Mouse (Mus musculus): Measurements from ENCODE around the gene Cpeb3.
A peak's percentile ranks its signal among the peaks of the same experiment; 100 is the strongest.
"Not testable (repeated sequence)": the region's sequence is repeated elsewhere in the genome, so short reads cannot be mapped to it uniquely, and the experiment has no call there.

The Cpeb3 gene

GRCm38 (mm10) chr19:37206641-37207302, 1.6 kb downstream of the Cpeb3 start:
- DNase-seq (ENCODE audit: low spot score), result peak; percentile 69

DNA sequence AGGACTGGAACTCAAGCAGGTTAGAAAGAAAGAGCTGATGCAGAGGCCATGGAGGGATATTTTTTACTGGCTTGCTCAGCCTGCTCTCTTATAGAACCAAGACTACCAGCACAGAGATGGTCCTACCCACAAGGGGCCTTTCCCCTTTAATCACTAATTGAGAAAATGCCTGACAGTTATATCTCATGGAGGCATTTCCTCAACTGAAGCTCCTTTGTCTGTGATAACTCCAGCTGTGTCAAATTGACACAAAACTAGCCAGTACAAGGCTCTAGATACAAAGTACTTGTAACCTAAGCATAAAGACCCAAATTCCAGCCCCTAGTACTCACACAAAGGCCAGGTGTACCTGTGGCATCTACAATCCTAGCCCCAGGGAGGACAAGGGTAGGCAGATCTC, 3.2 kb downstream of the Cpeb3 start:
- not testable (repeated sequence) for DNase-seq (ENCODE audit: low spot score)

DNA sequence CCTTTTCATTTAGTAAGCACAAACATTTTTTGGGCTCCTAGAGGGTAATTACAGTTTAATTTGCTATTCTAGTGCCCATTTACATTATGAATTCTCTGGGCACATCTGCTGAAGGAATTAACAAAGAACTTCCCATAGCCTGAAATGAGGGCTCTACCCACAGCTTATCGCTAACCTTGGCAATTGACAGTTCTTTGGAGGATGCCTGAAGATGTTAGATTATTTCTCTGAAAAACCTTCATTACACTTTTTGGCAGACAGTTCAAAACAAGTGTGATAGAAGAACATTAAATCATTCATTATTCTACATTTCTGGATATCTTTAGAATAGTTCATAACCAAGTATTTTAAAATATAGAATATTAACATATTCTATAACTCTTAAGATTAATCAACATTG, 5.0 kb downstream of the Cpeb3 start:
- no peak for DNase-seq (ENCODE audit: low spot score)

DNA sequence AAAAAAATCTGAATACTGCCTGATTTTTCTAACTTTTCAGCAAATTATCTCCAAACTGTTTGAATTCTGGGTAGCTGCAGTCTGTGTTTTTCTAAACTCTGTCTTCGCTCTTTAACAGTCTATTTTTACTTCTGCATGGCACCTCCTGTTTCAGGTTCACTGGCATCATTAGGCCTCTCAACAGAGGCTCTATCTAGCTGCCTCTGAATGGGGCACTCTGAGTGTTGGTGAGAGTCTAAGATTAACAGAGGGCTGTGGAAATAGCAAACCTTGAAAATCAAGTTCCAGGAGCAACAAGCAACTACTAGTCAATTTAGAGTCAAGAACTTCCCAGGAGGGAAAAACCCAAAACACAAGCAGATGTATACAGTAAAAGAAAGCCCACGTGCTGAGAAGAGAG, 8.5 kb downstream of the Cpeb3 start:
- DNase-seq (ENCODE audit: low spot score), result no peak

GRCm38 (mm10) chr19:37198165-37198880, 10.1 kb downstream of the Cpeb3 start:
- no peak for DNase-seq (ENCODE audit: low spot score)

DNA sequence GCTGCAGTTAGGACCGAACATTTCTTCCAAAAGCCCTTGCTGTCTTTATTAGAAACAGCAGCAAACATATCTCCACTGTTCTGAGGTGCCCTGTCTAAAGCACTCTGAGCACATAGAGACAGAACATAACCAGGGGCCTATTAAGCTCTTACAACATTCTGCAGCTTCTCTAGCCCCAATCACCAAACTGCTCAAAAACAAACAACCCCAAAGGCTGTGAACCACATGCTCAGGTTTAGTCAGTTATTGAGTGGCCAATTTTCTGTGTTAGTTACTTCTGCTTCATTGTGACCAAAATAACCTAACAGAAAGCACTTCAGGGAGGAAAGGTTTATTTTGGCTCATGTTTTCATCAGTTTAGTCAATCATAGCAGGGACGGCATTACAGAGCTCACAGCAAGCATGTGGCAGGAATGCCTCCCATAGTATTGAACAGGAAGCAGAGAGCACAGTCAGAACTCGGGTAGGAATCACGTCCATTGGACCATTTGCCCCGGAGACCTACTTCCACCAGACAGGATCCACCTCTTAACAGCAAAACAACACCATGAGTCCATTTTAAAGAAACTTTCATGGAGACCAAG, 15.8 kb downstream of the Cpeb3 start:
- no peak for DNase-seq (ENCODE audit: low spot score)

DNA sequence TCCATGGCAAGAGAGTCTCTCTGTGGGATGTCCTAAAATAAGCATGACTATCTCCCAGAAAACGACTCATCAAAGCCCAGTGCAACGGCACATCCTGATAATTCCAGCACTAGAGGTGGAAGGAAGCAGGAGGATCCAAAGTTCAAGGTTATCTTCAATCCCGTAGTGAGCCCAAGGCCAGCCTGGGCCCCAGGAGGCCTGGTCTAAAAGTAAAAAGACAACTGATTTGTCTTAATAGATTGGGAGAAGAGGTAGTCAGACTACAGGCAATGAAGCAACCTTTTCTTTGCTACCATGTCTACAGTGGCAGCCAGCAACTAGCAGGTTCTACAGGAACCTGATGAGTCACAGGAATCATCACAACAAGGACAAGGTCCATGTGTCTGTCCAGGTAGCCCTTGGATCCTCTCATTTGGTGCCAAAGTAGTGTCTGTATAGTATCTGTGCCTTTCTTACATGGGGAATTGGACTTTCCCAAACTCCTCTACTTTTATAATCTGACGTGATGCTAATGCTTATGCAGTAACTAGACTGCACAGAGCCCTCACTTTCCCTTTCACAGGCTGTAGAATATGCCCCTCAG, 19.9 kb downstream of the Cpeb3 start:
- DNase-seq (ENCODE audit: low spot score), result no peak

GRCm38 (mm10) chr19:37177819-37178708, 30.3 kb downstream of the Cpeb3 start:
- DNase-seq (ENCODE audit: low spot score), result peak; percentile 69

- no peak for DNase-seq (ENCODE audit: low spot score)
Measured at GRCm38 (mm10) chr19:37176879-37177462, 31.4 kb downstream of the Cpeb3 start.

GRCm38 (mm10) chr19:37175919-37176318, 32.5 kb downstream of the Cpeb3 start:
- no peak for DNase-seq (ENCODE audit: low spot score)

DNA sequence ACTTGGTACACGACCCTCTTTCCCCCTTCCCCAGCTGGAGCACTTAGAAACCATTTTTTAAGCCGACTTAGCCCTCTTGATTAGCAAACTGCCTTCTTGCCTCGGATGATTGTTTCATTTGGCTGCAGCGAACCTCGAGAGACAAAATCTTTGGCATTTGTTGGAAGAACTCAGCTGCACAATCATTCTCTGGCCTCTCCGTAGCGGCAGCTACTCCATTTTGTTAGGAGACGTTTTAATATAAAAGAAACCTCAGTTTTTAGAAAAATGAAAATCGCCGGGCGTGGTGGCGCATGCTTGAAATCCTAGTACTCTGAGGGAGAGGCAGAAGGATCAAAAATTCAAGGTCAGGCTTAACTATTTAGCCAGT, 33.0 kb downstream of the Cpeb3 start:
- no peak for DNase-seq (ENCODE audit: low spot score)

GRCm38 (mm10) chr19:37174716-37175435, 33.5 kb downstream of the Cpeb3 start:
- DNase-seq (ENCODE audit: low spot score), result peak; percentile 72

GRCm38 (mm10) chr19:37174116-37174715, 34.2 kb downstream of the Cpeb3 start:
- peak; percentile 88 for DNase-seq (ENCODE audit: low spot score)

DNA sequence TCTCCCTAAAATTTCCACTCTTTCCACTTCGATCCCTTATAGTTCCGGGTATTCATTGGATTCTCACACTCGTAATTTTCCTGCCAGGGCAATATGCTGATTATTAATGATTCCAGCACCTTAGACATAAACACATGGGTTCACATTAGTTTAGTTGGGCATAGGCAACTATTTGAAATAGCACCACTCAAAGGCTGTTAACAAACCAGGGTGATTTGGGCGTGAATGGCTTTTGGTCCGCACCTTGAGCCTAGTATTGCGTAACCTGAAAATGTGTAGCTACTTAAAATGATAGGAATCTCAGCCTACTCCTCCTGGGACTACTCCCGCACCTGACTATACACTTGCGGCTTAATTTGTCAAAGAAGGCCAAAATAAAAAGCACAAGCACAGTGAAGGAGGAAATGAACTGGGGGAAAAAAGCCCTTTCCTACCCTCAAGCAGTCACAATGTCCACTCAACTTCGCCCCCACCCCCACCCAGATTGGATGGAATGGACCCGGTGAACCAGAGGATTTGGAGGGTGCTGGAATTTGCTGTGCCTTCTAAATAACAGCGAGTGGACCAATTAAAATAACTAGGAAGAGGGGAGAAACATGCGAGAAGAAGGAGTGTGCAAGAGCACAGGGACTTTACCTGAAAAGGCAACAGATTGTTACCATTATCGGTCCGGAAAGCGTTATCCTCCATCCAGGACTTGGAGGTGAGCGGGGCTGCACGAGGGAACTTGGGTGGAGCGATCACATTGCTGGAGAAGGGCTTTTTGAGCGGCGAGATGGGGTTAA, 34.9 kb downstream of the Cpeb3 start:
- no peak for DNase-seq (ENCODE audit: low spot score)

- no peak for DNase-seq (ENCODE audit: low spot score)
Measured at GRCm38 (mm10) chr19:37172566-37173130, 35.8 kb downstream of the Cpeb3 start.

DNA sequence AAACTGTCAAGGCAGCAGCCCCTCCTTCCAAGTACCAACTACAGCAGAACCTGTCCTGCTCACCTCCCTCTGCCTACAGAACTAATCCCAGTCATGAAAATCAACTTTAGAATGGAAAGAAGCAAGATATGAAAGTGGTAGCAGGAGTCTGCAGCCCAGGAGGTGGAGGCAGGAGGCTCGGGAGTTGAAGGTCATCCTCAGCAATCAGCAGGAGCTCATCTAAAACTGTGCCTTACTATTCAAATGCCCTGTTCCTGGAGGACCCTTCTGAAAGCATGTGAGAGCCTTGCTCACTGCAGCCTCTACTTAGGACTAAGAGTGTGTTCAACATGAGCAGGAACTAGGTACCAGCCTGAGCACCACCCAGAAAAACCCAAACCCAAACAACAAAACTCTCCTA, 36.3 kb downstream of the Cpeb3 start:
- DNase-seq (ENCODE audit: low spot score), result no peak

- no peak for DNase-seq (ENCODE audit: low spot score)
Measured at GRCm38 (mm10) chr19:37156770-37157336, 51.5 kb downstream of the Cpeb3 start.

GRCm38 (mm10) chr19:37156040-37156439, 52.4 kb downstream of the Cpeb3 start:
- no peak for DNase-seq (ENCODE audit: low spot score)

DNA sequence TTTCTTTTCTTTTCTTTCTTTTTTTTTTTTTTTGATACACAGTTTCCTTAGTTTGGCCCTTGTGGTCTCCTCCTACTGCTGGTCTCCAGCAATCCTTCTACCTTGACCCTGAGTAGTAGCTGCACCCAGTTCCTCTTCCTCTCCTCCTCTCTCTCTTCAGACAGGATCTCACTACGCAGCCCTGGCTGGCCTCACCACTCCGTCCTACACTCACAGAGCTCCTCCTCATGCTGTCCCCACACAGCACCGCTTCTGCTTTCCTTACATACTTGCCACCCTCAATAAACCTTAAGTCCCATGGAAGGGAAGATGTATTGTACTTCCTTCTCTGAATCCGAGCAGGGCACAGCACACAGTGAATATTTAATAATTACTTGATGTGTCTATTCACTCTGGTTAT, 61.3 kb downstream of the Cpeb3 start:
- no peak for DNase-seq (ENCODE audit: low spot score)
